Mouse (Mus musculus) testis, adult 2 months (tissue): ENCODE results near the gene Bicdl1.

ENCODE experiments used
- CTCF ChIP-seq: fragments of 200-500 bp; IDR thresholded peaks from 2 replicates; pipeline ENCODE4 v1.5.1; 2012; ENCODE audit warnings: low read depth, mild to moderate bottlenecking, inconsistent platforms, low read length, moderate library complexity; ENCODE audit not compliant: control insufficient read depth, insufficient read depth, insufficient replicate concordance
- POLR2A ChIP-seq: fragments of 200-500 bp; IDR thresholded peaks from 2 replicates; pipeline ENCODE4 v1.6.1; 2012; ENCODE audit warnings: low read depth, mild to moderate bottlenecking, inconsistent platforms, low read length, moderate library complexity; ENCODE audit not compliant: control insufficient read depth

DNA sequence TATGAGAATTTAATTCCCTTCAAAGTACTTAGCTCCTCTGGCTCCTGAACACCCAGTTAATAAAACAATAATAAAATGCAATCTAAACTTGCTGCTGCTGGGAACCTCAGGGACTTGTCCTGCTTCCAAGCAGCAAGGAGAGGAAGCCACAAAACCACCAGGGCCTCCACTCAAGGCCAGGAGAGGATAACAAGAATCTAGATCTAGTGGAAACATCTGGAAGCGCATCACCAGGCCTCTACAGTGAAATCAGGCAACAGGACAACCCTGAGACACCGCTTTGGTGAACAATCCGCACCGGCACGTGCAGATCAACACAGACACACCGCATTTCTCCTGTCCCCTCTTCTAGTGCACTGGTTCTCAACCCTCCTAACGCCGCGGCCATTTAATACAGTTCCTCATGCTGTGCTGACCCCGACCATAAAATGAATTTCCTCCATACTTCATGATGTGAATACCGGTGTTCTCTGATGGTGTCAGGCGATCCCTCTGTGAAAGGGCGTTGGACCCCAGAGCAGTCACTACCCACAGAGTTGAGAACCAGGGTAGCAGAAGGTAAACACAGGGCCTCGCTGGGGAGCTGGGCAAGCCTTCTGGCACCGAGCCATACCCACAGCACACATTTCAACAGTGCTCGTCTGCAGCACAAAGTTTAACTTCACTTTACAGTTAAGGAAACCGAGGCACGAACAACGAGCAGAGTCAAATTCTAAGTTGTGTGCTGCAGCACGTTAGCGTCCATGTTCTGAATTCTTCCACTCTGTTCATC, 9.0 kb downstream of the Bicdl1 start:
- TF ChIP-seq POLR2A (no peak), CTCF (no peak)
